ENCODE assay signal across 27 mouse cellular contexts in genomic region chr15:12314584-12314983, GRCm38 (mm10). TPM values are rescaled to one million over a fixed set of nuclear protein-coding genes. Genes with fewer than 3 reads are reported as not detected.
"Had no signal": no experiment of that assay in that cellular context is flagged by ENCODE, and none has a peak within 500 bp of the region (broad histone marks: within the 10 kb centered on the region; RNA-seq: fewer than 3 reads in every experiment).

No protein-coding gene starts in this region.

- ATAC-seq: forebrain, embryonic 16.5 days; hindbrain, embryonic 16.5 days; inflammation-experienced regulatory T-cells, adult 6 months; intestine, embryonic 15.5 days; intestine, postnatal 0 days; liver, postnatal 0 days had no signal

- H3K9ac ChIP-seq: heart, embryonic 12.5 days; hindbrain, embryonic 12.5 days; hindbrain, embryonic 14.5 days; intestine, embryonic 15.5 days; limb, embryonic 12.5 days; liver, embryonic 13.5 days; liver, embryonic 15.5 days; liver, postnatal 0 days had no signal

- H3K27me3 ChIP-seq: heart, embryonic 12.5 days; intestine, embryonic 15.5 days; limb, embryonic 12.5 days; liver, embryonic 13.5 days; liver, embryonic 15.5 days had no signal

- DNase-seq: gastrocnemius, adult 2 months; gastrocnemius, postnatal 10 days; gastrocnemius, postnatal 25 days; heart, adult 18-20 months; heart, postnatal 10 days; heart, postnatal 4 days; kidney, postnatal 14 days; liver; liver, embryonic 13.5 days; liver, postnatal 0 days had no signal

- H3K4me2 ChIP-seq: heart, embryonic 12.5 days; hindbrain, embryonic 12.5 days; hindbrain, embryonic 14.5 days; intestine, embryonic 15.5 days; limb, embryonic 12.5 days; liver, embryonic 11.5 days; liver, embryonic 13.5 days; liver, embryonic 15.5 days had no signal

- H3K4me3 ChIP-seq: gastrocnemius, adult 2 months; heart, embryonic 10.5 days; heart, embryonic 12.5 days; hindbrain, embryonic 10.5 days; hindbrain, embryonic 12.5 days; intestine, embryonic 15.5 days; layer of hippocampus, adult 2 months; left cerebral cortex, adult 2 months; limb, embryonic 10.5 days; limb, embryonic 12.5 days; liver, embryonic 13.5 days; liver, embryonic 15.5 days had no signal

- H3K4me1 ChIP-seq: heart, embryonic 10.5 days; heart, embryonic 12.5 days; hindbrain, embryonic 10.5 days; hindbrain, embryonic 12.5 days; intestine, embryonic 15.5 days; limb, embryonic 10.5 days; limb, embryonic 12.5 days had no signal

- H3K9me3 ChIP-seq: heart, embryonic 10.5 days; heart, embryonic 12.5 days; hindbrain, embryonic 10.5 days; hindbrain, embryonic 12.5 days; intestine, embryonic 15.5 days; limb, embryonic 10.5 days; limb, embryonic 12.5 days; liver, embryonic 13.5 days; liver, embryonic 15.5 days had no signal

- H3K27ac ChIP-seq: gastrocnemius, adult 2 months; heart, embryonic 10.5 days; hindbrain, embryonic 10.5 days; hindbrain, embryonic 12.5 days; hindbrain, embryonic 14.5 days; intestine, embryonic 15.5 days; layer of hippocampus, adult 2 months; left cerebral cortex, adult 2 months; limb, embryonic 10.5 days; limb, embryonic 12.5 days; liver, embryonic 13.5 days; liver, embryonic 15.5 days had no signal

- H3K36me3 ChIP-seq: heart, embryonic 10.5 days; heart, embryonic 12.5 days; hindbrain, embryonic 10.5 days; hindbrain, embryonic 12.5 days; intestine, embryonic 15.5 days; limb, embryonic 10.5 days; limb, embryonic 12.5 days; liver, embryonic 13.5 days; liver, embryonic 15.5 days had no signal

RNA-seq across cellular contexts. Expression of gene 1810049J17Rik, which starts 7.1 kb away (rescaled TPM):
- polyA plus RNA-seq: forebrain, embryonic 16.5 days; frontal cortex, adult 2 months; heart, embryonic 10.5 days; inflammation-experienced regulatory T-cells, adult 6 months had no signal
